Mouse (Mus musculus): ENCODE data around the gene 4930404H24Rik. TPM values are rescaled to one million over a fixed set of nuclear protein-coding genes. Genes with fewer than 3 reads are reported as not detected.

The 4930404H24Rik gene
- not detected in 2 replicates for polyA plus RNA-seq (2012; rRNA removed)

DNA sequence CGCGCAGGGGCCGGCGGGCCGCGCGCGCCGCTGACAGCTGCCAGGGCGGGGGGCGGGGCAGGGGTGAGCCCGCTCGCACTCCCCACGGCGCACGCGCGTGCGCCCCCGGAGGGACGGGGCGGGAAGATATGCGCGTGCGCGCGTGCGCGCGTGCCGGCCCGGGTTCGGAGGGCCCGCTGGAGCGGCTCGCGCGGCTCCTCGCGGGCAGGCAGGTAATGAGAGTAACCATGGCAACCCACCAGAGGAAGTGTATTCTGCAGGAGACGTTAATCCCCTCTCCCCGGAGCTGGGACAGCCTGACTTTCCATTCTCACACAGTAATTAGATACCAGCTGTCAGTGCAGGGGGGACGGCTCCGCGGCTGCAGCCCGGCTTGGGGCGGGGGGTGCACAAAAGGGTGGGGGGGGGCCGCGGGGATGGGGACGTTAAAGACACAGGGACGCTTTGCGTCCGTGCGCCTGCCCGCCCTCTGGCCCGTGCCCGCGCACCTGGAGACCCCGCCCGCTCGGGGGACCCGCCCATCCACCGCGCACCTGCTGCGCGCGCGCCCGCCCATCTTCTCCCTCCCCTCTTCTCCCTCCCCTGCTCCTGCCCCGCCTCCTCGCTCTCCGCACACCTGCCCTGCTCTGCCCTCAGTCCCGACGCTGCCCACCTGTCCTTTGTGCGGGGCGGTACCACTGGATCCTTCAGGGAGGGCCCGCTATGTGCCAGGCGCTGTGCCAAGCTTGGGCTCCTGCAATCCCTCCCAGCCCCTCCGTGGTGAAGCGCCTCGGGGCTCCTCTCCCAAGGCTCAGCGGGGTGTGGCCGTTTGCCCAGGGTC, at the start of gene 4930404H24Rik:
TSS of gene 4930404H24Rik (plus strand) at position 218 of the 820 bp plus-strand sequence.
- peak; percentile 32 for DNase-seq (ENCODE audit: low read depth, low spot score)
- 2% methylated on average over 73 of the region's 83 CpGs for WGBS

- no peak for DNase-seq (ENCODE audit: low read depth, low spot score)
Observed at GRCm38 (mm10) chr2:153443434-153444240, 49.0 kb upstream of the 4930404H24Rik start.

DNA sequence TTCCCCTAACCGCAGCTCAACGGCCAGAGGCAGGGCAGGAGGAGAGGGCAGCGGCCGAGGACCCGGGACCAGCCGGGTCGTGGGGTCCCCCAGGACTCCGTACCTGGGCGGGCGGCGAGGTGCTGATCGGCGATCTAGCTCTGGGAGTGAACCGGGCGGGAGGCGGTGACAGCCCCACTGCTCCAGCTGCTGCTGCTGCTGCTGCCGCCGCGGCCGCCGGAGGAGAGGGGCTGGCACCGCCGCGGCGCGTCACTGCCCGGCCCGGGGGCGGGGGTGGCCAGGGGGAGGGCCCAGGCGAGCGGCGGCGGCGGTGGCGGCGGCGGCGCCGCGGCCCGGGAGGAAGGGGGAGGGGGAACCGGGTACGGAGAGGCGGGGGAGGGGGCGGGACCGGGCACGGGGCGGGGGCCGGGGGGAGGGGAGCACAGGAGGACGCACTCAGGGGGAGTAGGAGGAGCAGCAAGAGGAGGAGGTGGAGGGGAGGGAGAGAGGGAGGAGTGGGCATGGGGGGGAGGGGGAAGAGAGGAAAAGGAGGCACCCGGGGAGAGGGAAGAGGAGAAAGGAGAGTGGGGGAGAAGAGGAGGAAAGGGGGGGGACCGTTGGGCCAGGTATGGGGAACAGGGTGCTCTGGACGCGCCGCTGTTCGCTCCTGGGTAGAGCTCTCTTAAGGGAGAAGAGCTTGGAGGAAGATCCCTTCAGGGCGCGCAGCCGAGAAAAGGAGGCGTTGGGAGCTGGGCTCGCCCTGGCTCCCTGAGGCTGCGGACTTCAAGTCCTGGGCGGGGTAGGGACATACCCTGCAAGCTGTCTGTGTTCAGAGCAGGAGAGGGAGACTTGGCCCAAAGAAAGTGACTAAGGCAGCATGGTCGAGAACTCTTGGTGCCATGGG, 48.1 kb upstream of the 4930404H24Rik start:
- WGBS = 2% methylated on average over 29 of the region's 64 CpGs

More at GRCm38 (mm10) chr2:153443434-153444240, 49.0 kb upstream of the 4930404H24Rik start:
- WGBS = 2% methylated on average over 58 of the region's 59 CpGs

DNA sequence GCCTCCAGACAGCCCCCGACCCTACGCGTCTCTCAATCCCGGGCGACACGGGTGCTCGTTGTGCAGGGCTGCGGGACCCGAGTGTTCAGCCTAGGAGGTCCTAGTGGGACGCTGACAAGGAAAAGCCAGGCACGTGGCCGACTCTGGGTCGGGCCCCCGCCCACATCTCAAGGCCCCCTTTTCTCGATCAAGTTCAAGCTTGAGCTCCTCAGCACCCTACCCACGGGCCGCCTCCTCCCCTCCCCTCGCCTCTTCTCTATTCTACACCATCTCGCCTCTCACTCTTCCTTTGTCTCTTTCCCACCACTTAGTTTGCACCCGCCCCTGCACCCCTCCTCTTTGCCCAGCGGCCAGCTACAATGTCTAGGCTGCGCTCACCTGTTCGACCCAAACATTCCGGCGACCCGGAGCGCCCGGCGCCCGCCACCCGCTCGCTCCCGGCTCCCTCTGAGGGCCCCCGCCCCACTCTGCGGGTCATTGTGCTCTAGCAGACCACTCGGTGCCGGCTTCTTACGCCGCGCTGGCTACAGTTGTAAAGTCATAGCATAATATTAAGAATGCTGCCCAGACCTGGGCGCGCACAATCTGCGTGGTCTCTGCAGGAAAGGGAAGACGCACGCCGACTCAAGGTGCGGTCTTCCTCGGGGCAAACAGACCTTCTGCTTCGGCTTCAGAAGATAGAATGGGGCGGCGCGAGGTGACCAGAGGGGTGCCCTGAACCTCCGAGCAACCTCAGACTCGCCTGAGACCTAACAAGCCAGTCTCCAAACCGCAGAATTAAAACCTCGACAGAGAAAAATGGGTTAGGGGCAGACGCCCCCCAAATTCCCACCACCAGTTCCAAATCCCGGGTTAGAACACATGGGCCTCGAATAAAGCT, 47.2 kb upstream of the 4930404H24Rik start:
- 1% methylated on average over 59 of the region's 59 CpGs for WGBS
- DNase-seq (ENCODE audit: low read depth, low spot score) = no peak

More for the DNA sequence above, 48.1 kb upstream of the 4930404H24Rik start:
- no peak for DNase-seq (ENCODE audit: low read depth, low spot score)

GRCm38 (mm10) chr2:153446017-153446408, 46.6 kb upstream of the 4930404H24Rik start:
- WGBS = under 1% methylated on average over 8 of the region's 8 CpGs
- no peak for DNase-seq (ENCODE audit: low read depth, low spot score)

GRCm38 (mm10) chr2:153446476-153446875, 46.1 kb upstream of the 4930404H24Rik start:
- WGBS = 28% methylated on average over 4 of the region's 4 CpGs
- DNase-seq (ENCODE audit: low read depth, low spot score) = no peak

GRCm38 (mm10) chr2:153447719-153448118, 44.9 kb upstream of the 4930404H24Rik start:
- 81% methylated on average over 3 of the region's 3 CpGs for WGBS
- no peak for DNase-seq (ENCODE audit: low read depth, low spot score)

DNA sequence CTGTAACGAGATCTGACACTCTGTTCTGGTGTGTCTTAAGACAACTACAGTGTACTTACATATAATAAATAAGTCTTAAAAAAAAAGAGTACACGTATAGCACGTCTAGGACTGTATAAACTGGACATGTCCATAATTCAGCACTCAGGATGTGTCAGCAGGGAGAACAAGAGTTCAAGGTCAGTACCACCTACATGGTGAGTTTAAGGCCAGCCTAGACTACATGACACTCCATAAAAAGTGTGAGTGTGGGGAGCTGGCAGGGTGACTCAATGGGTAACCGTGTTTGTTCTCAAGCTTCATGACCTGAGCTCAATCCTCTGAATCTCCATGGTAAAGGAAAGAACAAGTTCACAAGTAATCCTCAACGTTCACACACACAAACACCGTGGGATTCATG, 44.1 kb upstream of the 4930404H24Rik start:
- 69% methylated on average over 6 of the region's 6 CpGs for WGBS
- no peak for DNase-seq (ENCODE audit: low read depth, low spot score)

GRCm38 (mm10) chr2:153453961-153454759, 38.4 kb upstream of the 4930404H24Rik start:
- WGBS = 68% methylated on average over 12 of the region's 12 CpGs

GRCm38 (mm10) chr2:153454841-153455506, 37.6 kb upstream of the 4930404H24Rik start:
- DNase-seq (ENCODE audit: low read depth, low spot score) = no peak
- 86% methylated on average over 9 of the region's 9 CpGs for WGBS

More at GRCm38 (mm10) chr2:153453961-153454759, 38.4 kb upstream of the 4930404H24Rik start:
- DNase-seq (ENCODE audit: low read depth, low spot score) = no peak

DNA sequence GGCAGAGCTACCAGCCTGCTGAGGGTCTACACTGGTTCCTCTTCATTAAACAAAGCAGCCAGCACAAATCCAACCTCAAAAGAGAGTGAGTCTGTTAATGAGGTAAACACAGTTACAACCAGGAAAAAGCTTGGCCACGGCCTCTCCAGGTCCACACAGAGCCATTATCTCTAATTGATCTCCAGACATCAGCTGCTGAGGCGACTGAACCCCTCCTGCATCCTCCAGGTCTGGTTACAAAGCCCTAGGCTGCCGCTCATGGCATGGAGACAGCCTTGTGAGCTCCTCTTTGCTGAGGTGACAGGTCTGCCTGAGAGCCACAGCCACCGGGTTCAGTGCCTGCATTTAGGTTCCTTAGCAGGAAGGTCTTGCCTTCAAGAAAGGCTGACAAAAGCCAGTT, 35.1 kb upstream of the 4930404H24Rik start:
- no peak for DNase-seq (ENCODE audit: low read depth, low spot score)
- WGBS = 61% methylated on average over 4 of the region's 4 CpGs

- WGBS = 57% methylated on average over 3 of the region's 3 CpGs
- no peak for DNase-seq (ENCODE audit: low read depth, low spot score)
Observed at GRCm38 (mm10) chr2:153458022-153458441, 34.6 kb upstream of the 4930404H24Rik start.

DNA sequence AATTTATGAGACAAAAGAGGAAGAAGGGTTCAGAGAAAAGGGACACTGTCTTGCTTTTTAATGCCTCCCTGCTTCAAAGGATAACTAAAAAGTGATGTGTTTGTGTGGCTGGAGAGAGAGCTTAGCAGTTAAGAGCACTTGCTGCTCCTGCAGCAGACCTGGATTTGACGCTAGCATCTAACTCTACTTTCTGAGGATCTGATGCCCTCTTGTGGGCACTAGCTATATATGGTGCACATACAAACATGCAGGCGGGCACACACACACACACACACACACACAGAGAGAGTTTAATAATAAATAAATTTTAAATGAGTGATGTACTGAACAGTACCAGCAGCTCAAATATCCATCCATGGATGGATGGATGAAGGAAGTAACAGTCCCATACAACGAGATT, 29.3 kb upstream of the 4930404H24Rik start:
- 85% methylated on average over 3 of the region's 3 CpGs for WGBS
- DNase-seq (ENCODE audit: low read depth, low spot score) = no peak

DNA sequence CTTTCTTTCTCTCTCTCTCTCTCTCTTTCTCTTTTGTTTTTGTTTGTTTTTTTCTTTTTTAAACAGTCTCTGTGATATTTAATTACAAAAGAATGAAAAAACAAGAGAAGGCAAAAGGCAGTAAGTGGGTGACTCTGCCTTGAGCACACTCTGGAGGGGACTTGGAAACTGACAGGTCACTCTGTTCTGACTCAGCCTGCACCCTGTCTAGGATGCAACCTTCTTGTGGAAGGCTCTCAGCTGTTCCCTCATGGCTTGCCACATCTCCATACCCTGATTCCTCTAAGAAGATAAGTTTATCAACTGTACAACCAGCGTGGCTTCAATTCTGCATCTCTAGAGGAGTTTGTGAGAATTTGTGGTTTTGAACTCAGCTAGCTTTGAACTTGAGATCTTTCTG, 25.2 kb upstream of the 4930404H24Rik start:
- DNase-seq (ENCODE audit: low read depth, low spot score) = no peak
- 79% methylated on average over 1 of the region's 1 CpGs for WGBS

- DNase-seq (ENCODE audit: low read depth, low spot score) = no peak
- WGBS = 43% methylated on average over 2 of the region's 2 CpGs
Observed at GRCm38 (mm10) chr2:153469317-153469716, 23.3 kb upstream of the 4930404H24Rik start.

DNA sequence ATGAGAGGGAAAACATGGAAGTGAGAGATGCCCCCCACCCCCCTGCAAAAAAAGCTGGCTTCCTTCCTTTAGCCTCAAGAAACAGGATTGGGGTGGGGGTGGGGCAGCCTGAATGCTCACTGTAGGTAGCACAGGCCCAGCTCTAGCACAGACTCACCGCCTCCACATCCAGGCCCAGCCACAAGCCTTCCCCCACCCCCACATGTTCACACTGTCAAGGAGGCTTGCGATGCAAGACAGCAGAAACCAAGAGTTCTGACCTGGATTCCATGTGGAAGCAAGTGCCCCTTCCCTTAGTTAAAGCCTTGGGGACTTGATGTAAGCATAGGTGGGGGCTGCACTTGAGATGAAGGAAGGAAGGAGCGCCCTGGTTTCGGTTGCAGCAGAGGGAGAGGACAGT, 22.8 kb upstream of the 4930404H24Rik start:
- 82% methylated on average over 4 of the region's 4 CpGs for WGBS
- no peak for DNase-seq (ENCODE audit: low read depth, low spot score)

- WGBS = 62% methylated on average over 3 of the region's 3 CpGs
Observed at GRCm38 (mm10) chr2:153470983-153471382, 21.6 kb upstream of the 4930404H24Rik start.

More at GRCm38 (mm10) chr2:153470983-153471382, 21.6 kb upstream of the 4930404H24Rik start:
- no peak for DNase-seq (ENCODE audit: low read depth, low spot score)
